Mouse (Mus musculus): Measurements from ENCODE around the gene Smarca1. TPM values are rescaled to one million over a fixed set of nuclear protein-coding genes. Genes with fewer than 3 reads are reported as not detected.

Gene Smarca1
- 0.07 and 0.27 TPM in 2 replicates for polyA plus RNA-seq (2012; rRNA removed)

GRCm38 (mm10) chrX:47892431-47893024 lies at the start of gene Smarca1:
Smarca1 (minus strand) TSS chrX:47892974.
- TF ChIP-seq CTCF (conservative IDR thresholded peaks at IDR 0.05; ENCODE audit: insufficient read depth, insufficient read length, low read depth, low read length) (no peak), POLR2A (IDR thresholded peaks at IDR 0.05; ENCODE audit: low read depth, low read length) (no peak)
- H3K27ac ChIP-seq (ENCODE audit: insufficient read depth, low read depth, low read length), result no peak within 1 kb of the TSS
- H3K4me1 ChIP-seq (ENCODE audit: control insufficient read depth, insufficient read depth, low read length), result no peaks in the 10 kb centered on the region
- no peaks in the 10 kb centered on the region for H3K27me3 ChIP-seq (replicated peaks; ENCODE audit: control insufficient read depth, insufficient read depth, low read length)
- no peaks in the 10 kb centered on the region for H3K36me3 ChIP-seq (ENCODE audit: control insufficient read depth, insufficient read depth, low read length)
- peak within 1 kb of the TSS; percentile 74 for H3K4me3 ChIP-seq (ENCODE audit: insufficient read depth, low read depth, low read length)
- no peak for DNase-seq
- WGBS, result 3% methylated on average over 16 of the region's 17 CpGs

- WGBS, result 8% methylated on average over 2 of the region's 2 CpGs
- no peaks in the 10 kb centered on the region for H3K4me1 ChIP-seq (ENCODE audit: control insufficient read depth, insufficient read depth, low read length)
- H3K27ac ChIP-seq (ENCODE audit: insufficient read depth, low read depth, low read length), result no peak overlapping the region
- peak; percentile 4 for DNase-seq
- TF ChIP-seq CTCF (conservative IDR thresholded peaks at IDR 0.05; ENCODE audit: insufficient read depth, insufficient read length, low read depth, low read length) (no peak), POLR2A (IDR thresholded peaks at IDR 0.05; ENCODE audit: low read depth, low read length) (no peak)
- H3K27me3 ChIP-seq (replicated peaks; ENCODE audit: control insufficient read depth, insufficient read depth, low read length), result no peaks in the 10 kb centered on the region
- H3K4me3 ChIP-seq (ENCODE audit: insufficient read depth, low read depth, low read length), result no peak overlapping the region
- H3K36me3 ChIP-seq (ENCODE audit: control insufficient read depth, insufficient read depth, low read length), result no peaks in the 10 kb centered on the region
These were observed 45.0 kb upstream of the Smarca1 start for GRCm38 (mm10) chrX:47937740-47938139.

GRCm38 (mm10) chrX:47936885-47937284 lies 44.1 kb upstream of the Smarca1 start:
- TF ChIP-seq POLR2A (IDR thresholded peaks at IDR 0.05; ENCODE audit: low read depth, low read length), result no peak
- TF ChIP-seq CTCF (conservative IDR thresholded peaks at IDR 0.05; ENCODE audit: insufficient read depth, insufficient read length, low read depth, low read length), result no peak
- no peaks in the 10 kb centered on the region for H3K27me3 ChIP-seq (replicated peaks; ENCODE audit: control insufficient read depth, insufficient read depth, low read length)
- no peaks in the 10 kb centered on the region for H3K36me3 ChIP-seq (ENCODE audit: control insufficient read depth, insufficient read depth, low read length)
- 74% methylated on average over 5 of the region's 5 CpGs for WGBS
- DNase-seq, result no peak
- no peak overlapping the region for H3K4me3 ChIP-seq (ENCODE audit: insufficient read depth, low read depth, low read length)
- H3K4me1 ChIP-seq (ENCODE audit: control insufficient read depth, insufficient read depth, low read length), result no peaks in the 10 kb centered on the region
- no peak overlapping the region for H3K27ac ChIP-seq (ENCODE audit: insufficient read depth, low read depth, low read length)

GRCm38 (mm10) chrX:47934352-47934751 lies 41.6 kb upstream of the Smarca1 start:
- Histone ChIP-seq H3K27ac (ENCODE audit: insufficient read depth, low read depth, low read length) (no peak overlapping the region), H3K36me3 (ENCODE audit: control insufficient read depth, insufficient read depth, low read length) (peaks cover 2% of the 10 kb centered on the region; the same call in 1 of the 2 replicates), H3K4me3 (ENCODE audit: insufficient read depth, low read depth, low read length) (no peak overlapping the region), H3K27me3 (replicated peaks; ENCODE audit: control insufficient read depth, insufficient read depth, low read length) (no peaks in the 10 kb centered on the region), H3K4me1 (ENCODE audit: control insufficient read depth, insufficient read depth, low read length) (no peaks in the 10 kb centered on the region)
- 91% methylated on average over 11 of the region's 11 CpGs for WGBS
- TF ChIP-seq CTCF (conservative IDR thresholded peaks at IDR 0.05; ENCODE audit: insufficient read depth, insufficient read length, low read depth, low read length) (no peak), POLR2A (IDR thresholded peaks at IDR 0.05; ENCODE audit: low read depth, low read length) (no peak)
- no peak for DNase-seq

GRCm38 (mm10) chrX:47930449-47930848 lies 37.7 kb upstream of the Smarca1 start:
- DNase-seq, result no peak
- Histone ChIP-seq H3K4me3 (ENCODE audit: insufficient read depth, low read depth, low read length) (no peak overlapping the region), H3K27me3 (replicated peaks; ENCODE audit: control insufficient read depth, insufficient read depth, low read length) (no peaks in the 10 kb centered on the region), H3K4me1 (ENCODE audit: control insufficient read depth, insufficient read depth, low read length) (no peaks in the 10 kb centered on the region), H3K27ac (ENCODE audit: insufficient read depth, low read depth, low read length) (no peak overlapping the region), H3K36me3 (ENCODE audit: control insufficient read depth, insufficient read depth, low read length) (peaks cover 2% of the 10 kb centered on the region; the same call in 1 of the 2 replicates)
- no peak for TF ChIP-seq CTCF (conservative IDR thresholded peaks at IDR 0.05; ENCODE audit: insufficient read depth, insufficient read length, low read depth, low read length)
- WGBS, result 67% methylated on average over 3 of the region's 3 CpGs

- Histone ChIP-seq H3K27me3 (replicated peaks; ENCODE audit: control insufficient read depth, insufficient read depth, low read length) (no peaks in the 10 kb centered on the region), H3K27ac (ENCODE audit: insufficient read depth, low read depth, low read length) (no peak overlapping the region), H3K36me3 (ENCODE audit: control insufficient read depth, insufficient read depth, low read length) (peaks cover 2% of the 10 kb centered on the region; the same call in 1 of the 2 replicates), H3K4me3 (ENCODE audit: insufficient read depth, low read depth, low read length) (no peak overlapping the region), H3K4me1 (ENCODE audit: control insufficient read depth, insufficient read depth, low read length) (no peaks in the 10 kb centered on the region)
- no peak for DNase-seq
- TF ChIP-seq POLR2A (IDR thresholded peaks at IDR 0.05; ENCODE audit: low read depth, low read length) (no peak), CTCF (conservative IDR thresholded peaks at IDR 0.05; ENCODE audit: insufficient read depth, insufficient read length, low read depth, low read length) (no peak)
- 58% methylated on average over 3 of the region's 3 CpGs for WGBS
These were observed 35.2 kb upstream of the Smarca1 start for GRCm38 (mm10) chrX:47927981-47928380.

DNA sequence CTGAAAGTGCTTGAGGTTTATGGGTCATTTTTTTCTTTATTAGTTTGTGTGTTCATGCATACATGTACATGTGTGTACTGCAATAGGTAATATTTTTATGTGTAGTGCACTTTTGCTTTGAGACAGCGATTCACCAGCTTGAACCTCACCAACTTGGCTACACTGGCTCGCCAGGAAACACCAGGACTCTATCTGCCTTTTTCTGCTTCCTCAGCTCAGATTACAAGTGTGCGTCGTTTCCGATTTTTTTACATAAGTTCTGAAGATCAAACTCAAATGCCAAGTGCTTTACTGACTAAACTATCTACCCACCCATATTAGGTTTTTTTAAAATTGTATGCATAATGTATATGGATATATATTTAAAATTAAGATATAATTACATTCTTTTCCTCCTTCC lies 27.8 kb upstream of the Smarca1 start:
- Histone ChIP-seq H3K4me1 (ENCODE audit: control insufficient read depth, insufficient read depth, low read length) (no peaks in the 10 kb centered on the region), H3K36me3 (ENCODE audit: control insufficient read depth, insufficient read depth, low read length) (no peaks in the 10 kb centered on the region), H3K4me3 (ENCODE audit: insufficient read depth, low read depth, low read length) (no peak overlapping the region), H3K27ac (ENCODE audit: insufficient read depth, low read depth, low read length) (no peak overlapping the region), H3K27me3 (replicated peaks; ENCODE audit: control insufficient read depth, insufficient read depth, low read length) (no peaks in the 10 kb centered on the region)
- 83% methylated on average over 5 of the region's 5 CpGs for WGBS
- no peak for DNase-seq
- no peak for TF ChIP-seq POLR2A (IDR thresholded peaks at IDR 0.05; ENCODE audit: low read depth, low read length)
- no peak for TF ChIP-seq CTCF (conservative IDR thresholded peaks at IDR 0.05; ENCODE audit: insufficient read depth, insufficient read length, low read depth, low read length)

All from kidney, adult 2 months (tissue).